Mouse (Mus musculus) subcutaneous adipose tissue, adult 2 months (tissue): ENCODE data around the gene Hist1h3c. TPM values are rescaled to one million over a fixed set of nuclear protein-coding genes. Genes with fewer than 3 reads are reported as not detected.

ENCODE experiments used
- polyA plus RNA-seq: library from polyadenylated mRNA; depleted of rRNA; stranded (reverse); fragments of >200 nt; gene quantifications from 2 replicates; pipeline ENCODE4 v1.2.3, GENCODE M21; 2012; ENCODE audit warnings: low replicate concordance; rRNA removed

Gene Hist1h3c
- polyA plus RNA-seq, 1 experiment = 13.7 TPM

Other genes with a start within 250 kb of the Hist1h3c start
- gene Hist1h4h, start 214.6 kb downstream of the Hist1h3c start, polyA plus RNA-seq = 57.5 and 141 TPM in 2 replicates
- 3.5 and 114 TPM in 2 replicates for gene Hist1h2af, start 211.7 kb downstream of the Hist1h3c start, polyA plus RNA-seq
- gene Hist1h3g, start 210.2 kb downstream of the Hist1h3c start, polyA plus RNA-seq = 1.4 and 14.2 TPM in 2 replicates
- gene Hist1h2bh, start 202.2 kb downstream of the Hist1h3c start, polyA plus RNA-seq = 0.62 and 1.6 TPM in 2 replicates
- gene Hist1h3f, start 201.6 kb downstream of the Hist1h3c start, polyA plus RNA-seq = 2.2 and 3.5 TPM in 2 replicates
- gene Hist1h4f, start 194.0 kb downstream of the Hist1h3c start, polyA plus RNA-seq = 1.6 and 10.0 TPM in 2 replicates
- gene Hist1h1d, start 192.3 kb downstream of the Hist1h3c start, polyA plus RNA-seq = 0.19 and 0.29 TPM in 2 replicates
- gene Hist1h3e, start 183.2 kb downstream of the Hist1h3c start, polyA plus RNA-seq = 4.3 and 14.6 TPM in 2 replicates
- 0.97 and 6.5 TPM in 2 replicates for gene Hist1h2ae, start 174.4 kb downstream of the Hist1h3c start, polyA plus RNA-seq
- gene Hist1h2bg, start 174.2 kb downstream of the Hist1h3c start, polyA plus RNA-seq = 13.0 and 39.0 TPM in 2 replicates
- 7.1 TPM in 1 of 2 replicates, not detected in the other for gene Hist1h2bf, start 171.4 kb downstream of the Hist1h3c start, polyA plus RNA-seq
- gene Hist1h2ad, start 171.2 kb downstream of the Hist1h3c start, polyA plus RNA-seq = 1.2 and 2.4 TPM in 2 replicates
- gene Hist1h3d, start 169.8 kb downstream of the Hist1h3c start, polyA plus RNA-seq = 3.8 and 10.6 TPM in 2 replicates
- 3.8 and 10.8 TPM in 2 replicates for gene Hist1h4d, start 164.0 kb downstream of the Hist1h3c start, polyA plus RNA-seq
- gene Hist1h2be, start 124.5 kb downstream of the Hist1h3c start, polyA plus RNA-seq = 3.5 and 10.2 TPM in 2 replicates
- 2.3 and 5.0 TPM in 2 replicates for gene Hist1h1e, start 123.0 kb downstream of the Hist1h3c start, polyA plus RNA-seq
- gene Hist1h2ac, start 61.7 kb downstream of the Hist1h3c start, polyA plus RNA-seq = 0.29 and 0.85 TPM in 2 replicates
- 245 and 394 TPM in 2 replicates for gene Hist1h2bc, start 61.4 kb downstream of the Hist1h3c start, polyA plus RNA-seq
- gene Hist1h1t, start 49.8 kb downstream of the Hist1h3c start, polyA plus RNA-seq = not detected in 2 replicates
- gene Hist1h4c, start 47.1 kb downstream of the Hist1h3c start, polyA plus RNA-seq = 5.8 TPM in 2 replicates
- 45.6 and 144 TPM in 2 replicates for gene Hfe, start 34.7 kb downstream of the Hist1h3c start, polyA plus RNA-seq
- 73.0 and 92.8 TPM in 2 replicates for gene Hist1h1c, start 6.8 kb downstream of the Hist1h3c start, polyA plus RNA-seq
- gene Hist1h2bb, start 1.1 kb upstream of the Hist1h3c start, polyA plus RNA-seq = 7.3 and 9.2 TPM in 2 replicates
- 1.4 and 13.7 TPM in 2 replicates for gene Hist1h2ab, start 5.5 kb upstream of the Hist1h3c start, polyA plus RNA-seq
- gene Hist1h3b, start 6.7 kb upstream of the Hist1h3c start, polyA plus RNA-seq = 2.3 and 17.2 TPM in 2 replicates
- 7.7 TPM in 1 of 2 replicates, not detected in the other for gene Hist1h4b, start 11.4 kb upstream of the Hist1h3c start, polyA plus RNA-seq
- gene Hist1h4a, start 15.6 kb upstream of the Hist1h3c start, polyA plus RNA-seq = 7.6 and 9.8 TPM in 2 replicates
- 1.3 and 14.9 TPM in 2 replicates for gene Hist1h3a, start 16.8 kb upstream of the Hist1h3c start, polyA plus RNA-seq
- gene Hist1h1a, start 18.1 kb upstream of the Hist1h3c start, polyA plus RNA-seq = 0.17 and 0.86 TPM in 2 replicates
- 0.24 TPM in 1 of 2 replicates, not detected in the other for gene Trim38, start 24.3 kb upstream of the Hist1h3c start, polyA plus RNA-seq
- not detected in 2 replicates for gene Slc17a2, start 61.4 kb upstream of the Hist1h3c start, polyA plus RNA-seq
- gene Slc17a3, start 93.8 kb upstream of the Hist1h3c start, polyA plus RNA-seq = not detected in 2 replicates
- gene Slc17a1, start 122.1 kb upstream of the Hist1h3c start, polyA plus RNA-seq = not detected in 2 replicates
- not detected in 2 replicates for gene Slc17a4, start 169.4 kb upstream of the Hist1h3c start, polyA plus RNA-seq
- not detected in 2 replicates for gene Hist1h2ba, start 188.6 kb upstream of the Hist1h3c start, polyA plus RNA-seq
- not detected in 2 replicates for gene Hist1h2aa, start 188.9 kb upstream of the Hist1h3c start, polyA plus RNA-seq
- gene Scgn, start 245.6 kb upstream of the Hist1h3c start, polyA plus RNA-seq = not detected in 2 replicates